Mouse (Mus musculus): Measurements from ENCODE around the gene Matn4. TPM values are rescaled to one million over a fixed set of nuclear protein-coding genes. Genes with fewer than 3 reads are reported as not detected.
A peak's percentile ranks its signal among the peaks of the same experiment; 100 is the strongest.

Gene Matn4
- polyA plus RNA-seq, 1 experiment, result 3.1 TPM

GRCm38 (mm10) chr2:164419489-164419888 lies 14.5 kb upstream of the Matn4 start:
- Histone ChIP-seq H3K4me1 (ENCODE audit: control insufficient read depth, insufficient read depth, low read length) (no peaks in the 10 kb centered on the region), H3K4me3 (ENCODE audit: insufficient read depth, low read length) (no peak overlapping the region), H3K27ac (ENCODE audit: insufficient read depth, low read length) (no peak overlapping the region)
- TF ChIP-seq CTCF (IDR thresholded peaks at IDR 0.05; ENCODE audit: borderline replicate concordance, insufficient read depth, low read length) (no peak), POLR2A (IDR thresholded peaks at IDR 0.05; ENCODE audit: low read depth, low read length) (no peak)

- Histone ChIP-seq H3K27ac (ENCODE audit: insufficient read depth, low read length) (no peak overlapping the region), H3K4me3 (ENCODE audit: insufficient read depth, low read length) (no peak overlapping the region), H3K4me1 (ENCODE audit: control insufficient read depth, insufficient read depth, low read length) (no peaks in the 10 kb centered on the region)
- TF ChIP-seq CTCF (IDR thresholded peaks at IDR 0.05; ENCODE audit: borderline replicate concordance, insufficient read depth, low read length), result no peak
- no peak for TF ChIP-seq POLR2A (IDR thresholded peaks at IDR 0.05; ENCODE audit: low read depth, low read length)
Measured at GRCm38 (mm10) chr2:164418308-164418875, 13.4 kb upstream of the Matn4 start.

GRCm38 (mm10) chr2:164417198-164417597 lies 12.2 kb upstream of the Matn4 start:
- TF ChIP-seq POLR2A (IDR thresholded peaks at IDR 0.05; ENCODE audit: low read depth, low read length) (no peak), CTCF (IDR thresholded peaks at IDR 0.05; ENCODE audit: borderline replicate concordance, insufficient read depth, low read length) (no peak)
- Histone ChIP-seq H3K27ac (ENCODE audit: insufficient read depth, low read length) (no peak overlapping the region), H3K4me3 (ENCODE audit: insufficient read depth, low read length) (no peak overlapping the region), H3K4me1 (ENCODE audit: control insufficient read depth, insufficient read depth, low read length) (no peaks in the 10 kb centered on the region)

- TF ChIP-seq POLR2A (IDR thresholded peaks at IDR 0.05; ENCODE audit: low read depth, low read length), result no peak
- no peak for TF ChIP-seq CTCF (IDR thresholded peaks at IDR 0.05; ENCODE audit: borderline replicate concordance, insufficient read depth, low read length)
- H3K27ac ChIP-seq (ENCODE audit: insufficient read depth, low read length), result no peak overlapping the region
- H3K4me1 ChIP-seq (ENCODE audit: control insufficient read depth, insufficient read depth, low read length), result no peaks in the 10 kb centered on the region
- H3K4me3 ChIP-seq (ENCODE audit: insufficient read depth, low read length), result no peak overlapping the region
Measured at GRCm38 (mm10) chr2:164414581-164414980, 9.6 kb upstream of the Matn4 start.

GRCm38 (mm10) chr2:164414167-164414566 lies 9.2 kb upstream of the Matn4 start:
- H3K4me3 ChIP-seq (ENCODE audit: insufficient read depth, low read length), result no peak overlapping the region
- no peak for TF ChIP-seq POLR2A (IDR thresholded peaks at IDR 0.05; ENCODE audit: low read depth, low read length)
- TF ChIP-seq CTCF (IDR thresholded peaks at IDR 0.05; ENCODE audit: borderline replicate concordance, insufficient read depth, low read length), result no peak
- no peak overlapping the region for H3K27ac ChIP-seq (ENCODE audit: insufficient read depth, low read length)
- H3K4me1 ChIP-seq (ENCODE audit: control insufficient read depth, insufficient read depth, low read length), result no peaks in the 10 kb centered on the region

GRCm38 (mm10) chr2:164407708-164408107 lies 2.7 kb upstream of the Matn4 start:
- no peak for TF ChIP-seq POLR2A (IDR thresholded peaks at IDR 0.05; ENCODE audit: low read depth, low read length)
- peak; percentile 83 for TF ChIP-seq CTCF (IDR thresholded peaks at IDR 0.05; ENCODE audit: borderline replicate concordance, insufficient read depth, low read length)
- H3K4me1 ChIP-seq (ENCODE audit: control insufficient read depth, insufficient read depth, low read length), result 0 out of 2 replicates have a peak, but pooled peaks cover 2% of the 10 kb centered on the region
- no peak overlapping the region for H3K4me3 ChIP-seq (ENCODE audit: insufficient read depth, low read length)
- H3K27ac ChIP-seq (ENCODE audit: insufficient read depth, low read length), result no peak overlapping the region

- H3K4me3 ChIP-seq (ENCODE audit: insufficient read depth, low read length), result no peak overlapping the region
- H3K4me1 ChIP-seq (ENCODE audit: control insufficient read depth, insufficient read depth, low read length), result 0 out of 2 replicates have a peak, but pooled peaks cover 2% of the 10 kb centered on the region
- TF ChIP-seq CTCF (IDR thresholded peaks at IDR 0.05; ENCODE audit: borderline replicate concordance, insufficient read depth, low read length), result no peak
- no peak overlapping the region for H3K27ac ChIP-seq (ENCODE audit: insufficient read depth, low read length)
Measured at GRCm38 (mm10) chr2:164405519-164405918, 559 bp upstream of the Matn4 start.

GRCm38 (mm10) chr2:164404082-164404990 lies 624 bp downstream of the Matn4 start:
- Histone ChIP-seq H3K27ac (ENCODE audit: insufficient read depth, low read length) (no peak overlapping the region), H3K4me3 (ENCODE audit: insufficient read depth, low read length) (peak overlapping the region; percentile 5; the same call in 1 of the 2 replicates), H3K4me1 (ENCODE audit: control insufficient read depth, insufficient read depth, low read length) (0 out of 2 replicates have a peak, but pooled peaks cover 2% of the 10 kb centered on the region)
- TF ChIP-seq CTCF (IDR thresholded peaks at IDR 0.05; ENCODE audit: borderline replicate concordance, insufficient read depth, low read length) (no peak), POLR2A (IDR thresholded peaks at IDR 0.05; ENCODE audit: low read depth, low read length) (no peak)

- H3K4me3 ChIP-seq (ENCODE audit: insufficient read depth, low read length), result no peak overlapping the region
- no peak overlapping the region for H3K27ac ChIP-seq (ENCODE audit: insufficient read depth, low read length)
- H3K4me1 ChIP-seq (ENCODE audit: control insufficient read depth, insufficient read depth, low read length), result 0 out of 2 replicates have a peak, but pooled peaks cover 2% of the 10 kb centered on the region
- TF ChIP-seq POLR2A (IDR thresholded peaks at IDR 0.05; ENCODE audit: low read depth, low read length), result no peak
- TF ChIP-seq CTCF (IDR thresholded peaks at IDR 0.05; ENCODE audit: borderline replicate concordance, insufficient read depth, low read length), result no peak
Measured at GRCm38 (mm10) chr2:164403396-164404081, 1.4 kb downstream of the Matn4 start.
